Mouse (Mus musculus): ENCODE results near the gene 1700020N01Rik. TPM values are rescaled to one million over a fixed set of nuclear protein-coding genes. Genes with fewer than 3 reads are reported as not detected.

1700020N01Rik gene
- not detected for total RNA-seq (2021)

- intact Hi-C loops (cut with DNase I) = no loop called here
- no peak for DNase-seq (ENCODE audit: low spot score in 2 of 2)
Measured at GRCm38 (mm10) chr10:21592896-21593380, at the start of gene 1700020N01Rik. Gene 1700020N01Rik (plus strand): TSS chr10:21593145.

- intact Hi-C loops (cut with DNase I) = no loop called here
- DNase-seq (ENCODE audit: low spot score in 2 of 2) = no peak
Measured at GRCm38 (mm10) chr10:21543576-21544278, 49.2 kb upstream of the 1700020N01Rik start.

- intact Hi-C loops (cut with DNase I) = no loop called here
- DNase-seq (ENCODE audit: low spot score in 2 of 2) = no peak
Measured at GRCm38 (mm10) chr10:21544721-21545120, 48.2 kb upstream of the 1700020N01Rik start.

GRCm38 (mm10) chr10:21545446-21545845 is 47.5 kb upstream of the 1700020N01Rik start:
- no peak for DNase-seq (ENCODE audit: low spot score in 2 of 2)
- intact Hi-C loops (cut with DNase I) = no loop called here

GRCm38 (mm10) chr10:21548871-21549505 is 44.0 kb upstream of the 1700020N01Rik start:
- DNase-seq (ENCODE audit: low spot score in 2 of 2) = no peak
- intact Hi-C loops (cut with DNase I) = no loop called here

GRCm38 (mm10) chr10:21552967-21553682 is 39.8 kb upstream of the 1700020N01Rik start:
- DNase-seq (ENCODE audit: low spot score in 2 of 2) = no peak
- intact Hi-C loops (cut with DNase I) = no loop called here

- intact Hi-C loops (cut with DNase I) = no loop called here
- DNase-seq (ENCODE audit: low spot score in 2 of 2) = no peak
Measured at GRCm38 (mm10) chr10:21553683-21554035, 39.3 kb upstream of the 1700020N01Rik start.

GRCm38 (mm10) chr10:21554896-21555580 is 37.9 kb upstream of the 1700020N01Rik start:
- DNase-seq (ENCODE audit: low spot score in 2 of 2) = no peak
- intact Hi-C loops (cut with DNase I) = no loop called here

- DNase-seq (ENCODE audit: low spot score in 2 of 2) = no peak
- intact Hi-C loops (cut with DNase I) = no loop called here
Measured at GRCm38 (mm10) chr10:21559769-21560168, 33.2 kb upstream of the 1700020N01Rik start.

- intact Hi-C loops (cut with DNase I) = no loop called here
- DNase-seq (ENCODE audit: low spot score in 2 of 2) = peak in 1 of 2 experiments; percentile 24
Measured at GRCm38 (mm10) chr10:21561181-21561580, 31.8 kb upstream of the 1700020N01Rik start.

GRCm38 (mm10) chr10:21563446-21563845 is 29.5 kb upstream of the 1700020N01Rik start:
- DNase-seq (ENCODE audit: low spot score in 2 of 2) = no peak
- intact Hi-C loops (cut with DNase I) = no loop called here

- peak in 1 of 2 experiments; percentile 45 for DNase-seq (ENCODE audit: low spot score in 2 of 2)
- intact Hi-C loops (cut with DNase I) = no loop called here
Measured at GRCm38 (mm10) chr10:21564189-21564588, 28.8 kb upstream of the 1700020N01Rik start.

GRCm38 (mm10) chr10:21566074-21566473 is 26.9 kb upstream of the 1700020N01Rik start:
- no peak for DNase-seq (ENCODE audit: low spot score in 2 of 2)
- intact Hi-C loops (cut with DNase I) = no loop called here

- no peak for DNase-seq (ENCODE audit: low spot score in 2 of 2)
- intact Hi-C loops (cut with DNase I) = no loop called here
Measured at GRCm38 (mm10) chr10:21571615-21572014, 21.3 kb upstream of the 1700020N01Rik start.

GRCm38 (mm10) chr10:21573713-21574112 is 19.2 kb upstream of the 1700020N01Rik start:
- no peak for DNase-seq (ENCODE audit: low spot score in 2 of 2)
- intact Hi-C loops (cut with DNase I) = no loop called here

- no peak for DNase-seq (ENCODE audit: low spot score in 2 of 2)
- intact Hi-C loops (cut with DNase I) = no loop called here
Measured at GRCm38 (mm10) chr10:21575806-21576378, 17.1 kb upstream of the 1700020N01Rik start.

GRCm38 (mm10) chr10:21577798-21578197 is 15.1 kb upstream of the 1700020N01Rik start:
- intact Hi-C loops (cut with DNase I) = no loop called here
- DNase-seq (ENCODE audit: low spot score in 2 of 2) = no peak

GRCm38 (mm10) chr10:21581546-21581945 is 11.4 kb upstream of the 1700020N01Rik start:
- no peak for DNase-seq (ENCODE audit: low spot score in 2 of 2)
- intact Hi-C loops (cut with DNase I) = no loop called here

GRCm38 (mm10) chr10:21587041-21587440 is 5.9 kb upstream of the 1700020N01Rik start:
- intact Hi-C loops (cut with DNase I) = no loop called here
- DNase-seq (ENCODE audit: low spot score in 2 of 2) = no peak

Measured in left cerebral cortex, postnatal 36 days (tissue).